Mouse (Mus musculus) olfactory bulb, adult 2 months (tissue): ENCODE results near the gene Aqp6.

Experiments
- CTCF ChIP-seq: fragments of 200-500 bp; IDR thresholded peaks from 2 replicates; pipeline ENCODE4 v1.5.1; 2012; ENCODE audit warnings: low read depth, mild to moderate bottlenecking, low read length, moderate library complexity; ENCODE audit not compliant: insufficient read depth
- POLR2A ChIP-seq: fragments of 200-500 bp; IDR thresholded peaks from 2 replicates; pipeline ENCODE4 v1.6.1; 2012; ENCODE audit warnings: mild to moderate bottlenecking, low read depth, low read length, moderate library complexity; ENCODE audit not compliant: insufficient read depth

- no peak for TF ChIP-seq POLR2A
- no peak for TF ChIP-seq CTCF
Observed at GRCm38 (mm10) chr15:99568682-99569081, 32.5 kb upstream of the Aqp6 start.
